Comparison of ENCODE assay signal across 26 mouse cellular contexts in genomic region chr13:38650292-38650691, GRCm38 (mm10).
"Had no signal": no experiment of that assay in that cellular context is flagged by ENCODE, and none has a peak within 500 bp of the region (broad histone marks: within the 10 kb centered on the region; RNA-seq: fewer than 3 reads in every experiment).

No protein-coding gene starts in this region.

- H3K27ac ChIP-seq: heart, adult 2 months; heart, embryonic 13.5 days; heart, embryonic 15.5 days; hindbrain, embryonic 13.5 days; hindbrain, embryonic 15.5 days; hindbrain, postnatal 0 days; kidney, embryonic 15.5 days; kidney, postnatal 0 days; layer of hippocampus, adult 2 months; left cerebral cortex, adult 2 months; limb, embryonic 10.5 days; limb, embryonic 12.5 days had no signal

- H3K4me3 ChIP-seq: heart, adult 2 months; heart, embryonic 13.5 days; heart, embryonic 15.5 days; hindbrain, embryonic 13.5 days; hindbrain, embryonic 15.5 days; kidney, embryonic 15.5 days; layer of hippocampus, adult 2 months; left cerebral cortex, adult 2 months; limb, embryonic 10.5 days; limb, embryonic 12.5 days had no signal

- H3K9ac ChIP-seq: heart, embryonic 13.5 days; heart, embryonic 15.5 days; hindbrain, embryonic 13.5 days; hindbrain, embryonic 15.5 days; kidney, embryonic 15.5 days; limb, embryonic 12.5 days had no signal

- H3K27me3 ChIP-seq: heart, embryonic 13.5 days; heart, embryonic 15.5 days; hindbrain, embryonic 13.5 days; hindbrain, embryonic 15.5 days; kidney, embryonic 15.5 days; limb, embryonic 12.5 days had no signal

- H3K4me1 ChIP-seq: heart, embryonic 15.5 days; hindbrain, embryonic 13.5 days; hindbrain, embryonic 15.5 days; kidney, embryonic 15.5 days; limb, embryonic 10.5 days; limb, embryonic 12.5 days had no signal

- ATAC-seq: hindbrain, postnatal 0 days; intestine, embryonic 16.5 days had no signal

- H3K4me2 ChIP-seq: heart, embryonic 11.5 days; heart, embryonic 13.5 days; heart, embryonic 15.5 days; hindbrain, embryonic 13.5 days; hindbrain, embryonic 15.5 days; kidney, embryonic 15.5 days; limb, embryonic 12.5 days; liver, embryonic 11.5 days had no signal

- H3K9me3 ChIP-seq: heart, embryonic 13.5 days; heart, embryonic 15.5 days; hindbrain, embryonic 13.5 days; hindbrain, embryonic 15.5 days; kidney, embryonic 15.5 days; limb, embryonic 10.5 days; limb, embryonic 12.5 days had no signal

- DNase-seq: gastrocnemius, postnatal 14 days; gastrocnemius, postnatal 36 days; heart, adult 11 months; heart, adult 2 months; heart, postnatal 14 days; heart, postnatal 36 days; kidney, adult 11 months; kidney, adult 2 months; kidney, adult 9 months; kidney, postnatal 14 days; kidney, postnatal 36 days; liver had no signal
